Mouse (Mus musculus) heart, adult 2 months (tissue): ENCODE results near the gene D430042O09Rik.

Experiments
- CTCF ChIP-seq: fragments of 200-600 bp; IDR thresholded peaks from 2 replicates; pipeline ENCODE4 v1.8.1; 2022; ENCODE audit warnings: antibody characterized with exemption, mild to moderate bottlenecking, moderate library complexity
- EP300 ChIP-seq: fragments of 200-500 bp; IDR thresholded peaks from 2 replicates; pipeline ENCODE4 v1.6.1; 2011; ENCODE audit warnings: low read depth, low read length, control low read depth; ENCODE audit not compliant: insufficient read depth

- TF ChIP-seq EP300 = no peak
- TF ChIP-seq CTCF = no peak
Measured at GRCm38 (mm10) chr7:125887124-125887523, 179.4 kb downstream of the D430042O09Rik start.
